ENCODE assay signal across 17 mouse cellular contexts in the genomic region with DNA sequence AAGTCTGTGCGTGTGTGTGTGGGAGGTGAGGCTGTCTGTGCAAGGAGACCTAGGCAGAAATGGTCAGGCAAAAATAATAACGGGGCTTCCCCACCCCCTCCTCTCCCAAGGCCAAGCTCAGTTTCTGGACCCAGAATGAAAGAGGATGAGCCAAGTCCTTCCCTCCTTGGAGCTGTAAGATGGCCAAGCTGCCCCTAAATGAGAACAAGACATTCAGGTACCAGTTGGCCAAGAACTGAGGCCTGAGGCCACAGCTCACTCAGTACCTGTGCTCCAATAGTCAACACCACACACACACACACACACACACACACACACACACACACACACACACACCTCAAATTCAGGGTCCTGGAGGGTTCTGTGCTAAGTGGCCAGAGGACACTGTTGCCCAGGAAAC. TPM values are rescaled to one million over a fixed set of nuclear protein-coding genes. Genes with fewer than 3 reads are reported as not detected.
"Had no signal": no experiment of that assay in that cellular context is flagged by ENCODE, and none has a peak within 500 bp of the region (broad histone marks: within the 10 kb centered on the region; RNA-seq: fewer than 3 reads in every experiment).

No protein-coding gene starts in this region.

- DNase-seq: kidney, postnatal 10 days; layer of hippocampus, adult 9-11 months; layer of hippocampus, postnatal 36 days; lung, adult 2 months; lung, postnatal 36 days; right cerebral cortex, postnatal 4 days; spleen, adult 18-20 months; thymus, adult 2 months; thymus, postnatal 25 days had no signal

- H3K4me3 ChIP-seq: limb, embryonic 13.5 days; midbrain, embryonic 13.5 days; neural tube, embryonic 15.5 days; stomach, embryonic 15.5 days had no signal

- H3K27ac ChIP-seq: limb, embryonic 13.5 days; liver, embryonic 14.5 days; midbrain, embryonic 13.5 days; neural tube, embryonic 15.5 days; stomach, embryonic 15.5 days had no signal

- ATAC-seq: lung, postnatal 0 days; midbrain, embryonic 13.5 days had no signal

RNA-seq across cellular contexts. Expression of a gene that starts 19.5 kb away (rescaled TPM):
- polyA plus RNA-seq: liver, adult 2 months; liver, embryonic 14.5 days; urinary bladder, adult 2 months had no signal
